ENCODE assay signal across 17 mouse cellular contexts in genomic region chr2:138378855-138379254, GRCm38 (mm10).
"Had no signal": no experiment of that assay in that cellular context is flagged by ENCODE, and none has a peak within 500 bp of the region (broad histone marks: within the 10 kb centered on the region; RNA-seq: fewer than 3 reads in every experiment).

No protein-coding gene starts in this region.

- H3K4me2 ChIP-seq: lung, embryonic 15.5 days; midbrain, embryonic 11.5 days; midbrain, embryonic 13.5 days; midbrain, embryonic 15.5 days; neural tube, embryonic 12.5 days; stomach, embryonic 15.5 days had no signal

- H3K9me3 ChIP-seq: lung, embryonic 15.5 days; megakaryocyte, embryonic 14.5 days; midbrain, embryonic 13.5 days; midbrain, embryonic 15.5 days; neural tube, embryonic 12.5 days; stomach, embryonic 15.5 days had no signal

- DNase-seq: lung, adult 2 months; lung, postnatal 14 days; lung, postnatal 36 days; right cerebral cortex, postnatal 14 days; thymus, adult 2 months; thymus, postnatal 25 days; thymus, postnatal 4 days had no signal

- H3K27me3 ChIP-seq: lung, embryonic 15.5 days; megakaryocyte, embryonic 14.5 days; midbrain, embryonic 13.5 days; midbrain, embryonic 15.5 days; neural tube, embryonic 12.5 days; stomach, embryonic 15.5 days had no signal

- H3K4me1 ChIP-seq: lung, embryonic 15.5 days; megakaryocyte, embryonic 14.5 days; midbrain, embryonic 13.5 days; midbrain, embryonic 15.5 days; neural tube, embryonic 12.5 days; stomach, embryonic 15.5 days had no signal

- H3K9ac ChIP-seq: lung, embryonic 15.5 days; midbrain, embryonic 13.5 days; midbrain, embryonic 15.5 days; neural tube, embryonic 12.5 days; stomach, embryonic 15.5 days had no signal

- H3K4me3 ChIP-seq: lung, embryonic 15.5 days; megakaryocyte, embryonic 14.5 days; midbrain, embryonic 13.5 days; midbrain, embryonic 15.5 days; neural tube, embryonic 12.5 days; stomach, embryonic 15.5 days had no signal

- H3K27ac ChIP-seq: lung, embryonic 15.5 days; macrophage; midbrain, embryonic 13.5 days; midbrain, embryonic 15.5 days; neural tube, embryonic 12.5 days; stomach, embryonic 15.5 days; stomach, postnatal 0 days had no signal

- ATAC-seq: lung, postnatal 0 days; midbrain, embryonic 13.5 days; midbrain, embryonic 15.5 days had no signal

- H3K36me3 ChIP-seq: lung, embryonic 15.5 days; midbrain, embryonic 13.5 days; midbrain, embryonic 15.5 days; neural tube, embryonic 12.5 days; stomach, embryonic 15.5 days had no signal
